Mouse (Mus musculus) intestine, postnatal 0 days (tissue): ENCODE results near the gene Gpr63. TPM values are rescaled to one million over a fixed set of nuclear protein-coding genes. Genes with fewer than 3 reads are reported as not detected.

Source experiments
- ATAC-seq: fragments of 200-750 bp; cut with Nextera tagmentation; 2 replicates; pipeline ENCODE4 v1.8.0; 2017; ENCODE audit warnings: mild to moderate bottlenecking, moderate TSS enrichment, moderate library complexity
- H3K27ac ChIP-seq: fragments of 300-500 bp; sonication (generic); 2 replicates; pipeline ENCODE4 v1.5.1; 2014; ENCODE audit warnings: mild to moderate bottlenecking, low read depth, low read length, moderate library complexity
- H3K27me3 ChIP-seq: fragments of 300-500 bp; sonication (generic); replicated peaks from 2 replicates; pipeline ENCODE4 v1.6.1; 2014; ENCODE audit warnings: low read length, mixed read lengths; ENCODE audit not compliant: control insufficient read depth, insufficient read depth
- H3K36me3 ChIP-seq: fragments of 300-500 bp; sonication (generic); 2 replicates; pipeline ENCODE4 v1.6.1; 2014; ENCODE audit warnings: mild to moderate bottlenecking, moderate library complexity; ENCODE audit not compliant: control insufficient read depth, insufficient read depth
- H3K4me1 ChIP-seq: fragments of 300-500 bp; sonication (generic); replicated peaks from 2 replicates; pipeline ENCODE4 v1.6.1; 2014; ENCODE audit warnings: antibody characterized with exemption, low read length, mixed read lengths; ENCODE audit not compliant: control insufficient read depth, insufficient read depth
- H3K4me2 ChIP-seq: fragments of 300-500 bp; sonication (generic); replicated peaks from 2 replicates; pipeline ENCODE4 v1.6.1; 2014; ENCODE audit warnings: low read depth, mild to moderate bottlenecking, moderate library complexity
- H3K4me3 ChIP-seq: fragments of 300-500 bp; sonication (generic); 2 replicates; pipeline ENCODE4 v1.5.1; 2014; ENCODE audit warnings: low read depth, low read length
- H3K9ac ChIP-seq: fragments of 300-500 bp; sonication (generic); 2 replicates; pipeline ENCODE4 v1.6.1; 2014; ENCODE audit warnings: mild to moderate bottlenecking, low read depth, low read length
- H3K9me3 ChIP-seq: fragments of 300-500 bp; sonication (generic); 2 replicates; pipeline ENCODE4 v1.6.1; 2016; ENCODE audit warnings: mixed run types; ENCODE audit not compliant: control insufficient read depth
- CTCF ChIP-seq: sonication (generic); IDR thresholded peaks from 2 replicates; pipeline ENCODE4 v1.5.1; 2016; ENCODE audit warnings: low read depth, mild to moderate bottlenecking, control low read depth, antibody characterized with exemption, moderate library complexity
- WGBS: fragments of 180-500 bp; shearing (Covaris S2); extraction: QIAGEN DNeasy Blood & Tissue Kit; methylation state at CpG from one replicate; pipeline ENCODE4 v1.1.7; 2014; 5-methylcytosine and 5-hydroxymethylcytosine counted together
- polyA plus RNA-seq: library from polyadenylated mRNA; unstranded; fragments of >200 nt; fragmentation: Nextera tagmentation; extraction: Ambion mirVana; gene quantifications from 2 replicates; pipeline ENCODE4 v1.2.1, GENCODE M21; 2015

Gene Gpr63
- polyA plus RNA-seq, 1 experiment from 2014 or later = 0.21 TPM

GRCm38 (mm10) chr4:25012726-25013125 is 46.5 kb downstream of the Gpr63 start:
- WGBS = 88% methylated on average over 3 of the region's 3 CpGs
- no peak for TF ChIP-seq CTCF
- Histone ChIP-seq H3K36me3 (no peaks in the 10 kb centered on the region), H3K27ac (no peak overlapping the region), H3K4me2 (no peak overlapping the region), H3K9me3 (no peaks in the 10 kb centered on the region), H3K4me3 (no peak overlapping the region), H3K27me3 (no peaks in the 10 kb centered on the region), H3K4me1 (no peaks in the 10 kb centered on the region), H3K9ac (no peak overlapping the region)
- no peak for ATAC-seq

- no peak overlapping the region for H3K27ac ChIP-seq
- no peak overlapping the region for H3K9ac ChIP-seq
- H3K9me3 ChIP-seq = no peaks in the 10 kb centered on the region
- no peak overlapping the region for H3K4me3 ChIP-seq
- H3K27me3 ChIP-seq = no peaks in the 10 kb centered on the region
- H3K36me3 ChIP-seq = no peaks in the 10 kb centered on the region
- H3K4me2 ChIP-seq = no peak overlapping the region
- 85% methylated on average over 2 of the region's 2 CpGs for WGBS
- no peaks in the 10 kb centered on the region for H3K4me1 ChIP-seq
- no peak for ATAC-seq
- TF ChIP-seq CTCF = no peak
Observed at GRCm38 (mm10) chr4:25015017-25015655, 48.9 kb downstream of the Gpr63 start.

GRCm38 (mm10) chr4:25028252-25028651 is 62.0 kb downstream of the Gpr63 start:
- H3K27me3 ChIP-seq = no peaks in the 10 kb centered on the region
- no peak for ATAC-seq
- H3K4me2 ChIP-seq = no peak overlapping the region
- WGBS = 89% methylated on average over 2 of the region's 2 CpGs
- H3K9ac ChIP-seq = no peak overlapping the region
- H3K9me3 ChIP-seq = no peaks in the 10 kb centered on the region
- H3K36me3 ChIP-seq = no peaks in the 10 kb centered on the region
- no peak overlapping the region for H3K27ac ChIP-seq
- TF ChIP-seq CTCF = no peak
- no peak overlapping the region for H3K4me3 ChIP-seq
- H3K4me1 ChIP-seq = no peaks in the 10 kb centered on the region

- no peak for TF ChIP-seq CTCF
- ATAC-seq = no peak
- no peak overlapping the region for H3K4me3 ChIP-seq
- 60% methylated on average over 1 of the region's 1 CpGs for WGBS
- no peak overlapping the region for H3K27ac ChIP-seq
- no peaks in the 10 kb centered on the region for H3K4me1 ChIP-seq
- H3K4me2 ChIP-seq = no peak overlapping the region
- no peaks in the 10 kb centered on the region for H3K9me3 ChIP-seq
- no peaks in the 10 kb centered on the region for H3K36me3 ChIP-seq
- no peak overlapping the region for H3K9ac ChIP-seq
- H3K27me3 ChIP-seq = no peaks in the 10 kb centered on the region
Observed at GRCm38 (mm10) chr4:25028752-25029151, 62.5 kb downstream of the Gpr63 start.

GRCm38 (mm10) chr4:25029875-25030274 is 63.7 kb downstream of the Gpr63 start:
- Histone ChIP-seq H3K9ac (no peak overlapping the region), H3K4me2 (no peak overlapping the region), H3K9me3 (no peaks in the 10 kb centered on the region), H3K4me1 (no peaks in the 10 kb centered on the region), H3K27me3 (no peaks in the 10 kb centered on the region), H3K36me3 (no peaks in the 10 kb centered on the region), H3K4me3 (no peak overlapping the region), H3K27ac (no peak overlapping the region)
- no peak for TF ChIP-seq CTCF
- WGBS = 82% methylated on average over 4 of the region's 4 CpGs
- ATAC-seq = no peak

- Histone ChIP-seq H3K36me3 (no peaks in the 10 kb centered on the region), H3K4me3 (no peak overlapping the region), H3K9ac (no peak overlapping the region), H3K9me3 (no peaks in the 10 kb centered on the region), H3K27me3 (no peaks in the 10 kb centered on the region), H3K27ac (no peak overlapping the region), H3K4me1 (no peaks in the 10 kb centered on the region), H3K4me2 (no peak overlapping the region)
- 17% methylated on average over 6 of the region's 6 CpGs for WGBS
- no peak for ATAC-seq
- TF ChIP-seq CTCF = peak; percentile 54
Observed at GRCm38 (mm10) chr4:25035158-25035791, 69.1 kb downstream of the Gpr63 start.
